Mouse (Mus musculus): ENCODE data around the gene Smarcc2. TPM values are rescaled to one million over a fixed set of nuclear protein-coding genes. Genes with fewer than 3 reads are reported as not detected.
A peak's percentile ranks its signal among the peaks of the same experiment; 100 is the strongest.

Smarcc2 gene
- polyA plus RNA-seq, 1 experiment = 81.3 TPM

GRCm38 (mm10) chr10:128511189-128511588 lies 52.1 kb downstream of the Smarcc2 start:
- Histone ChIP-seq H3K4me1 (ENCODE audit: control insufficient read depth, insufficient read depth, low read length) (no peaks in the 10 kb centered on the region), H3K4me3 (ENCODE audit: insufficient read depth, low read depth, low read length) (no peak overlapping the region), H3K27ac (ENCODE audit: insufficient read depth, low read depth, low read length) (no peak overlapping the region), H3K27me3 (replicated peaks; ENCODE audit: control insufficient read depth, insufficient read depth, low read length) (no peaks in the 10 kb centered on the region), H3K36me3 (ENCODE audit: control insufficient read depth, insufficient read depth, low read length) (no peaks in the 10 kb centered on the region)
- TF ChIP-seq POLR2A (IDR thresholded peaks at IDR 0.05; ENCODE audit: low read depth, low read length) (no peak), CTCF (conservative IDR thresholded peaks at IDR 0.05; ENCODE audit: insufficient read depth, insufficient read length, low read depth, low read length) (no peak)
- WGBS = 83% methylated on average over 9 of the region's 9 CpGs
- DNase-seq = no peak

DNA sequence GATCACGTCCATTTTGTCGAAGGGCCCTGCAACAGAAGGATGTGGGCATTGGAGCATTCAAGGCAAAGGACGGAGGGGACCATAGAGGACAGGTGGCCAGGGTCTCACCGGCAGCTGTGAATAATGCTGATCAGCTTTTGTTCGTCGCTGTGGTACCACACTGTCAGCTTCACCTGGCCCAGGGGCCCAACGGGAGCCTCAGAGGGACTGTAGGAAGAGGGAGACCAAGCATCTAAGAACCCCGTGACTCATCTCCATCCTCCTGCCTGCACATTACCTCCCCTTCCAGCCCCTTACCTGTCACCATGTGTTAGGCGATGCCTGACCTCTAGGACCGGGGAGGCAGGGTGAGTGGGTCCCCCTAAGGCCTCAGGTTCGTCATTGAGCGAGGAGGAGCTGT lies 52.7 kb downstream of the Smarcc2 start:
- TF ChIP-seq POLR2A (IDR thresholded peaks at IDR 0.05; ENCODE audit: low read depth, low read length) (no peak), CTCF (conservative IDR thresholded peaks at IDR 0.05; ENCODE audit: insufficient read depth, insufficient read length, low read depth, low read length) (no peak)
- Histone ChIP-seq H3K27me3 (replicated peaks; ENCODE audit: control insufficient read depth, insufficient read depth, low read length) (no peaks in the 10 kb centered on the region), H3K4me1 (ENCODE audit: control insufficient read depth, insufficient read depth, low read length) (no peaks in the 10 kb centered on the region), H3K27ac (ENCODE audit: insufficient read depth, low read depth, low read length) (no peak overlapping the region), H3K36me3 (ENCODE audit: control insufficient read depth, insufficient read depth, low read length) (no peaks in the 10 kb centered on the region), H3K4me3 (ENCODE audit: insufficient read depth, low read depth, low read length) (no peak overlapping the region)
- 93% methylated on average over 12 of the region's 12 CpGs for WGBS
- DNase-seq = no peak

DNA sequence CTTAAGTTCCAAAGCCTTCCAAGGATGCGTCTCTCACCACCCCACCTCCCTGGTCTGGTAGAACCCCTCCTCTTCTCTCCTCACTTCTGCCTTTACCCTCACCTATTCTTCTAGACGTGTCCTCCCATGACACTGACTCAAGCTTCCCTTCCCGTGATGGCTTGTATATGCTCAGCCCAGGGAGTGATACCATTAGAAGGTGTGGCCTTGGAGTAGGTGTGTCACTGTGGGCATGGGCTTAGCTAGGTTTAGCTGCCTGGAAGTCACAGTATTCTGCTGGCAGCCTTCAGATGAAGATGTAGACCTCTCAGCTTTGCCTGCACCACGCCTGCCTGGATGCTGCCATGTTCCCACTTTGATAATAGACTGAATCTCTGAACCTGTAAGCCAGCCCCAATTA lies 56.0 kb downstream of the Smarcc2 start:
- WGBS = 89% methylated on average over 4 of the region's 4 CpGs
- no peaks in the 10 kb centered on the region for H3K4me1 ChIP-seq (ENCODE audit: control insufficient read depth, insufficient read depth, low read length)
- no peak for DNase-seq
- H3K27me3 ChIP-seq (replicated peaks; ENCODE audit: control insufficient read depth, insufficient read depth, low read length) = no peaks in the 10 kb centered on the region
- no peak overlapping the region for H3K27ac ChIP-seq (ENCODE audit: insufficient read depth, low read depth, low read length)
- TF ChIP-seq POLR2A (IDR thresholded peaks at IDR 0.05; ENCODE audit: low read depth, low read length) (no peak), CTCF (conservative IDR thresholded peaks at IDR 0.05; ENCODE audit: insufficient read depth, insufficient read length, low read depth, low read length) (no peak)
- H3K4me3 ChIP-seq (ENCODE audit: insufficient read depth, low read depth, low read length) = no peak overlapping the region
- no peaks in the 10 kb centered on the region for H3K36me3 ChIP-seq (ENCODE audit: control insufficient read depth, insufficient read depth, low read length)

DNA sequence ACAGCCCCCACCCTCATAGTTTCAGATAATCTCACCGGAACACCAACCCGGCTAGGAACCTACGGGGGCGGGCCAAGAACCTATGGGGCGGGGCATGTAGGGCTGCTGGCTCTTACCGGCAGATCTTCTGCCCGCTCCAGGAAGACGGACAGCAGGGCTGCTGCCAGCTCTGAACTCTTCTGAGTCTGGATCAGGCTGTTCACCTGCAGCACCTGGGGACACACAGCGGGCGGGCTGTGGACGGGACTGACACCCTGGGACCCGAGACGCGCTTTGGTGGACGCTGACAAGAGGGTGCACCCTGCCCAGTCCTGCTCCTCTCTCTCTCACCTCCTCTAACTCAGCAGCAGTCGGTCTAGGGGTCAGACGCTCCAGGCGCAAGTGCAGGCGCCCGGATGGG lies 57.0 kb downstream of the Smarcc2 start:
- no peaks in the 10 kb centered on the region for H3K36me3 ChIP-seq (ENCODE audit: control insufficient read depth, insufficient read depth, low read length)
- no peak overlapping the region for H3K27ac ChIP-seq (ENCODE audit: insufficient read depth, low read depth, low read length)
- H3K4me1 ChIP-seq (ENCODE audit: control insufficient read depth, insufficient read depth, low read length) = no peaks in the 10 kb centered on the region
- DNase-seq = no peak
- WGBS = 63% methylated on average over 20 of the region's 20 CpGs
- no peak for TF ChIP-seq CTCF (conservative IDR thresholded peaks at IDR 0.05; ENCODE audit: insufficient read depth, insufficient read length, low read depth, low read length)
- no peak for TF ChIP-seq POLR2A (IDR thresholded peaks at IDR 0.05; ENCODE audit: low read depth, low read length)
- H3K27me3 ChIP-seq (replicated peaks; ENCODE audit: control insufficient read depth, insufficient read depth, low read length) = no peaks in the 10 kb centered on the region
- no peak overlapping the region for H3K4me3 ChIP-seq (ENCODE audit: insufficient read depth, low read depth, low read length)

DNA sequence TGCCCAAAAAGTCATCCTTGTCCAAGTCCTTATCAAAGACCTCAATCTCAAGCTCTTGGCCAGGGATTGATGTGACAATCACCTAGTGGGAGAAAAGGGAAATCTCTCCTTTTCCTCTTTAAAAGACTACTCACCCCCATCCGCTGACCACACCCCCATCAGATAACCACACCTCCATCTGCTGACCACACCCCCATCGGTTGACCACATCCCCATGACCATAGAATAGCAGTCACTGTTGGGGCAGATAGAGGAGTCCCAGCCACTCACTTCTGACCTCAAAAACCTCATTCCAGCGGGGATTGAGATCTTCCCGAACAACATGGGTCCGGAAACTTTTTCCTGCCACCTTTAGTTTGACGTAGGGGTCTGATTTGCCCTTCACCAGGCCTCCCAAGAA lies 57.6 kb downstream of the Smarcc2 start:
- 54% methylated on average over 6 of the region's 6 CpGs for WGBS
- no peaks in the 10 kb centered on the region for H3K36me3 ChIP-seq (ENCODE audit: control insufficient read depth, insufficient read depth, low read length)
- TF ChIP-seq POLR2A (IDR thresholded peaks at IDR 0.05; ENCODE audit: low read depth, low read length) = no peak

GRCm38 (mm10) chr10:128518833-128519232 lies 59.8 kb downstream of the Smarcc2 start:
- H3K27me3 ChIP-seq (replicated peaks; ENCODE audit: control insufficient read depth, insufficient read depth, low read length) = no peaks in the 10 kb centered on the region

More for the DNA sequence above, 57.6 kb downstream of the Smarcc2 start:
- no peak overlapping the region for H3K27ac ChIP-seq (ENCODE audit: insufficient read depth, low read depth, low read length)
- DNase-seq = no peak
- H3K4me1 ChIP-seq (ENCODE audit: control insufficient read depth, insufficient read depth, low read length) = no peaks in the 10 kb centered on the region
- H3K27me3 ChIP-seq (replicated peaks; ENCODE audit: control insufficient read depth, insufficient read depth, low read length) = no peaks in the 10 kb centered on the region
- H3K4me3 ChIP-seq (ENCODE audit: insufficient read depth, low read depth, low read length) = no peak overlapping the region

GRCm38 (mm10) chr10:128520591-128520990 lies 61.5 kb downstream of the Smarcc2 start:
- no peak for TF ChIP-seq CTCF (conservative IDR thresholded peaks at IDR 0.05; ENCODE audit: insufficient read depth, insufficient read length, low read depth, low read length)
- TF ChIP-seq POLR2A (IDR thresholded peaks at IDR 0.05; ENCODE audit: low read depth, low read length) = no peak
- no peak overlapping the region for H3K4me3 ChIP-seq (ENCODE audit: insufficient read depth, low read depth, low read length)
- H3K27ac ChIP-seq (ENCODE audit: insufficient read depth, low read depth, low read length) = no peak overlapping the region
- H3K36me3 ChIP-seq (ENCODE audit: control insufficient read depth, insufficient read depth, low read length) = no peaks in the 10 kb centered on the region
- 91% methylated on average over 16 of the region's 16 CpGs for WGBS
- H3K27me3 ChIP-seq (replicated peaks; ENCODE audit: control insufficient read depth, insufficient read depth, low read length) = no peaks in the 10 kb centered on the region
- no peak for DNase-seq
- H3K4me1 ChIP-seq (ENCODE audit: control insufficient read depth, insufficient read depth, low read length) = no peaks in the 10 kb centered on the region

More at GRCm38 (mm10) chr10:128518833-128519232, 59.8 kb downstream of the Smarcc2 start:
- H3K36me3 ChIP-seq (ENCODE audit: control insufficient read depth, insufficient read depth, low read length) = no peaks in the 10 kb centered on the region
- peak; percentile 57 for DNase-seq
- peak; percentile 81 for TF ChIP-seq CTCF (conservative IDR thresholded peaks at IDR 0.05; ENCODE audit: insufficient read depth, insufficient read length, low read depth, low read length)
- TF ChIP-seq POLR2A (IDR thresholded peaks at IDR 0.05; ENCODE audit: low read depth, low read length) = no peak
- no peak overlapping the region for H3K4me3 ChIP-seq (ENCODE audit: insufficient read depth, low read depth, low read length)
- H3K27ac ChIP-seq (ENCODE audit: insufficient read depth, low read depth, low read length) = no peak overlapping the region
- H3K4me1 ChIP-seq (ENCODE audit: control insufficient read depth, insufficient read depth, low read length) = no peaks in the 10 kb centered on the region
- 83% methylated on average over 7 of the region's 7 CpGs for WGBS

DNA sequence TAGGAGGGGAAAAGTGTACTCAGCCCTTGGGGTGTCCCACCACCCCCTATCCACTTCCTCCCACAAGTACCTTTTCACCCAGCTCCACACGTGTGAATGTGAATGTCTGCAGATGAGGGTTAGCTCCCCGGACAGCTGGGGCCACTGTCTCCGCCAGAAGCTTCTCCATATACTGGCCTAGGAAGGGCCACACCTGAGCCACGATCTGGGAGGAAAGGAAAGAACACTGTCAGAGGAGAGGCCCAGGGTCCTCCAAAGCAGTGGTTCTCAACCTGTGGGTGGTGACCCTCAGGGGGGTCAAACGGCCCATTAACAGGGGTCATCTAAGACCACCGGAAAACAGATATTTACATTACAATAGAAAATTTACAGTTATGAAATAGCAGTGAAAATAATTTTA lies 63.3 kb downstream of the Smarcc2 start:
- no peak for DNase-seq
- Histone ChIP-seq H3K27me3 (replicated peaks; ENCODE audit: control insufficient read depth, insufficient read depth, low read length) (no peaks in the 10 kb centered on the region), H3K4me3 (ENCODE audit: insufficient read depth, low read depth, low read length) (no peak overlapping the region), H3K4me1 (ENCODE audit: control insufficient read depth, insufficient read depth, low read length) (no peaks in the 10 kb centered on the region; the same call in 1 of the 2 replicates), H3K36me3 (ENCODE audit: control insufficient read depth, insufficient read depth, low read length) (no peaks in the 10 kb centered on the region), H3K27ac (ENCODE audit: insufficient read depth, low read depth, low read length) (no peak overlapping the region)
- 80% methylated on average over 6 of the region's 6 CpGs for WGBS
- TF ChIP-seq CTCF (conservative IDR thresholded peaks at IDR 0.05; ENCODE audit: insufficient read depth, insufficient read length, low read depth, low read length) (no peak), POLR2A (IDR thresholded peaks at IDR 0.05; ENCODE audit: low read depth, low read length) (no peak)

All from kidney, adult 2 months (tissue).